ENCODE assay signal across 25 mouse cellular contexts in genomic region chr14:59540230-59540629, GRCm38 (mm10). TPM values are rescaled to one million over a fixed set of nuclear protein-coding genes. Genes with fewer than 3 reads are reported as not detected.
A peak's percentile ranks its signal among the peaks of the same experiment; 100 is the strongest.
DNase-seq lines count a peak whose midpoint lies in the region; ATAC-seq and TF ChIP-seq lines count a peak whose summit lies in the region.
"Had no signal": no experiment of that assay in that cellular context is flagged by ENCODE, and none has a peak within 500 bp of the region (broad histone marks: within the 10 kb centered on the region; RNA-seq: fewer than 3 reads in every experiment).

No protein-coding gene starts in this region.

- no peak for TF ChIP-seq POLR2A in kidney, adult 2 months (IDR thresholded peaks at IDR 0.05; ENCODE audit: low read depth, low read length)

- no peak overlapping the region for H3K9ac ChIP-seq in lung, postnatal 0 days (replicated peaks; ENCODE audit: low read depth)
- H3K9ac ChIP-seq: embryonic facial prominence, embryonic 13.5 days; forebrain, embryonic 12.5 days; forebrain, embryonic 15.5 days; heart, embryonic 12.5 days; heart, embryonic 15.5 days; hindbrain, embryonic 14.5 days had no signal

- H3K36me3 ChIP-seq in kidney, adult 2 months (ENCODE audit: control insufficient read depth, insufficient read depth, low read length): no peaks in the 10 kb centered on the region
- no peaks in the 10 kb centered on the region for H3K36me3 ChIP-seq in lung, postnatal 0 days (ENCODE audit: insufficient read depth, low read length)
- H3K36me3 ChIP-seq: embryonic facial prominence, embryonic 13.5 days; forebrain, embryonic 12.5 days; forebrain, embryonic 15.5 days; heart, embryonic 15.5 days had no signal

- no peaks in the 10 kb centered on the region for H3K9me3 ChIP-seq in lung, postnatal 0 days (ENCODE audit: low read length)
- H3K9me3 ChIP-seq: embryonic facial prominence, embryonic 10.5 days; embryonic facial prominence, embryonic 13.5 days; forebrain, embryonic 12.5 days; forebrain, embryonic 15.5 days; heart, embryonic 12.5 days; heart, embryonic 15.5 days had no signal

- H3K4me2 ChIP-seq in lung, postnatal 0 days (replicated peaks; ENCODE audit: low read depth, low read length): no peak overlapping the region
- H3K4me2 ChIP-seq: embryonic facial prominence, embryonic 13.5 days; forebrain, embryonic 12.5 days; forebrain, embryonic 15.5 days; heart, embryonic 12.5 days; heart, embryonic 15.5 days; hindbrain, embryonic 14.5 days had no signal

- H3K27ac ChIP-seq in gastrocnemius, adult 2 months: 0 out of 2 replicates have a peak overlapping the region, but pooled peaks have one; percentile 4
- no peak overlapping the region for H3K27ac ChIP-seq in kidney, adult 2 months (ENCODE audit: insufficient read depth, low read depth, low read length)
- H3K27ac ChIP-seq in lung, postnatal 0 days (ENCODE audit: low read length): no peak overlapping the region
- H3K27ac ChIP-seq: embryonic facial prominence, embryonic 10.5 days; embryonic facial prominence, embryonic 13.5 days; forebrain, embryonic 12.5 days; forebrain, embryonic 15.5 days; heart, embryonic 15.5 days; hindbrain, embryonic 14.5 days had no signal

- TF ChIP-seq CTCF in gastrocnemius, adult 2 months (IDR thresholded peaks at IDR 0.05): no peak
- TF ChIP-seq CTCF in kidney, adult 2 months (conservative IDR thresholded peaks at IDR 0.05; ENCODE audit: insufficient read depth, insufficient read length, low read depth, low read length): no peak
- TF ChIP-seq CTCF in lung, postnatal 0 days (IDR thresholded peaks at IDR 0.05): no peak

- no peaks in the 10 kb centered on the region for H3K27me3 ChIP-seq in kidney, adult 2 months (replicated peaks; ENCODE audit: control insufficient read depth, insufficient read depth, low read length)
- no peaks in the 10 kb centered on the region for H3K27me3 ChIP-seq in lung, postnatal 0 days (replicated peaks; ENCODE audit: insufficient read depth, low read length)
- H3K27me3 ChIP-seq: embryonic facial prominence, embryonic 13.5 days; heart, embryonic 12.5 days; heart, embryonic 15.5 days had no signal

- H3K4me1 ChIP-seq in kidney, adult 2 months (ENCODE audit: control insufficient read depth, insufficient read depth, low read length): peaks cover 3% of the 10 kb centered on the region; the same call in 1 of the 2 replicates
- H3K4me1 ChIP-seq in lung, postnatal 0 days (ENCODE audit: insufficient read depth, low read depth, low read length): peaks cover 3% of the 10 kb centered on the region; the same call in 1 of the 2 replicates
- H3K4me1 ChIP-seq: embryonic facial prominence, embryonic 10.5 days; embryonic facial prominence, embryonic 13.5 days; forebrain, embryonic 12.5 days; forebrain, embryonic 15.5 days; heart, embryonic 12.5 days; heart, embryonic 15.5 days had no signal

- DNase-seq in gastrocnemius, adult 2 months: no peak
- no peak for DNase-seq in gastrocnemius, postnatal 36 days
- peak; percentile 64 for DNase-seq in kidney, adult 2 months
- no peak for DNase-seq in kidney, postnatal 4 days
- DNase-seq in kidney, postnatal 25 days: peak; percentile 43 to 60
- no peak for DNase-seq in kidney, postnatal 10 days
- DNase-seq in lung, postnatal 0 days (ENCODE audit: low spot score): no peak
- DNase-seq in lung, postnatal 14 days: no peak
- DNase-seq: cerebellum, adult 11-12 months; cerebellum, adult 8-10 months; cerebellum, postnatal 10 days; cerebellum, postnatal 36 days; embryo, embryonic 11 days; gastrocnemius, postnatal 10 days; heart, postnatal 10 days; heart, postnatal 4 days had no signal

- H3K4me3 ChIP-seq in gastrocnemius, adult 2 months: no peak overlapping the region
- H3K4me3 ChIP-seq in kidney, adult 2 months (ENCODE audit: insufficient read depth, low read depth, low read length): no peak overlapping the region
- H3K4me3 ChIP-seq in lung, postnatal 0 days (ENCODE audit: low read depth, low read length): no peak overlapping the region
- H3K4me3 ChIP-seq: embryonic facial prominence, embryonic 10.5 days; embryonic facial prominence, embryonic 13.5 days; erythroblast, embryonic 14.5 days; forebrain, embryonic 12.5 days; forebrain, embryonic 15.5 days; heart, embryonic 12.5 days; heart, embryonic 15.5 days had no signal

- peak; percentile 43; the same call in 1 of the 2 replicates for ATAC-seq in lung, postnatal 0 days
- ATAC-seq: activated CD4-positive, CD25-positive, alpha-beta regulatory T cell, adult 4 months; forebrain, embryonic 15.5 days had no signal

- intact Hi-C loops in gastrocnemius, adult 2 months (cut with DNase I): no loop called here
- intact Hi-C loops in gastrocnemius, postnatal 36 days (cut with DNase I): no loop called here

- TF ChIP-seq EP300 in lung, postnatal 0 days (IDR thresholded peaks at IDR 0.05): no peak

- 51% methylated on average over 2 of the region's 2 CpGs for WGBS in kidney, adult 2 months
- 69% methylated on average over 2 of the region's 2 CpGs for WGBS in lung, postnatal 0 days

RNA-seq across cellular contexts. Expression of gene Cdadc1, which starts 57.5 kb away (rescaled TPM):
- total RNA-seq in gastrocnemius, adult 2 months (2021): 10 to 100 TPM; 29.4 to 36.3 TPM
- 10 to 100 TPM; 29.3 to 38.0 TPM for total RNA-seq in gastrocnemius, postnatal 36 days (2021)
- polyA plus RNA-seq in kidney, adult 2 months (2012; rRNA removed): 6.1 and 10.8 TPM in 2 replicates
- polyA plus RNA-seq in lung, postnatal 0 days (2015; fragmentation: Nextera tagmentation; extraction: Ambion mirVana): 42.0 and 42.3 TPM in 2 replicates

Comparison
In these comparisons a context has a peak if more than half of its experiments do, and no peak if none do; other contexts are left out.
1. DNase-seq: peak in kidney, adult 2 months (single experiment) and kidney, postnatal 25 days (2 of 2); none in gastrocnemius, adult 2 months (single experiment), gastrocnemius, postnatal 36 days (0 of 2), kidney, postnatal 4 days (0 of 2), kidney, postnatal 10 days (single experiment), lung, postnatal 0 days (single experiment) and lung, postnatal 14 days (single experiment).